Mouse (Mus musculus): ENCODE measurements around the gene Pglyrp1.

Gene Pglyrp1

GRCm38 (mm10) chr7:18871031-18871430, at the start of gene Pglyrp1:
Pglyrp1 (plus strand) TSS chr7:18871331.
- 100% methylated on average over 1 of the region's 8 CpGs for WGBS

GRCm38 (mm10) chr7:18821507-18821906, 49.6 kb upstream of the Pglyrp1 start, which contains the start of gene Psg17:
Psg17 (minus strand) TSS chr7:18821607.
- WGBS = 80% methylated on average over 3 of the region's 3 CpGs

- 71% methylated on average over 26 of the region's 26 CpGs for WGBS
These were observed 43.2 kb upstream of the Pglyrp1 start for GRCm38 (mm10) chr7:18827792-18828546.

DNA sequence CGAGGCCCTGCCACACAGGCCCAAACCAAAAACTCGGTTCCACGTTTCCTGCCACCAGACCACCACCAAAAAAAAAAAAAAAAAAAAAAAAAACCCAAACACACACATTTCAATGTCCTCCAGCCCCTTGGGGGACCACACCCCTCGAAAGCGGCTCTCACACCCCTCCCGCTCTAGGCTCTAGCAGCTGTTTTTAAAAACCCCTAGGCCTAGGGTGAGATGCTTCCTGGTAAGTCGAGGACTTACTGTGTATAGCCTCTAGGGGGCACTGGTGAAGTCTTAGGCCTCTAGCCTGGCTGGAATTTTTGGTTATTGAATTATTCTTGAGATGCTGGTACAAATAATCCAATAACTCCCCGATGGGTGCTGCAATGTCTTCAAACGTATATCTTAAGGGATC, 42.5 kb upstream of the Pglyrp1 start:
- 68% methylated on average over 9 of the region's 9 CpGs for WGBS

DNA sequence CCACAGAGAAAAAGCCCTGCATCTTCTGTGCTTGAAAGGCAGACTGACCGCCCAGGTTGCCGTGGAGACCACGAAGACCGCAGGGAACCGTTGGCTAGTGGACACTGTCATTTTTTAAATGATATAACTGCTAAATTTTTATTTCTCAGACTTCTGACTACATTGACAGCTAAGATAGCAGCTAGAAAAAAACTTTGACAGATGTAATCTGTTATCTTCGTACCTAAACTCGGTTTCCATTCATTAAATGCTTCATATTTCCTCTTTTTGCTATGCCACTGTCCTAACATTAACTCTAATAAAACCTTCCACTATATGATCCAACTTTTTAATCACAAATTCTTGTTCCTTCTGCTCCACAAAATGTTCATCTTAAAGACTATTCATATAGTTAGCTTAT, 41.6 kb upstream of the Pglyrp1 start:
- WGBS = 83% methylated on average over 7 of the region's 7 CpGs

GRCm38 (mm10) chr7:18832298-18832697, 38.8 kb upstream of the Pglyrp1 start:
- WGBS = 47% methylated on average over 13 of the region's 13 CpGs

- WGBS = 11% methylated on average over 3 of the region's 3 CpGs
These were observed 31.3 kb upstream of the Pglyrp1 start, which contains the start of gene Mill2 for GRCm38 (mm10) chr7:18839865-18840264. Mill2 (plus strand) TSS chr7:18839966.

DNA sequence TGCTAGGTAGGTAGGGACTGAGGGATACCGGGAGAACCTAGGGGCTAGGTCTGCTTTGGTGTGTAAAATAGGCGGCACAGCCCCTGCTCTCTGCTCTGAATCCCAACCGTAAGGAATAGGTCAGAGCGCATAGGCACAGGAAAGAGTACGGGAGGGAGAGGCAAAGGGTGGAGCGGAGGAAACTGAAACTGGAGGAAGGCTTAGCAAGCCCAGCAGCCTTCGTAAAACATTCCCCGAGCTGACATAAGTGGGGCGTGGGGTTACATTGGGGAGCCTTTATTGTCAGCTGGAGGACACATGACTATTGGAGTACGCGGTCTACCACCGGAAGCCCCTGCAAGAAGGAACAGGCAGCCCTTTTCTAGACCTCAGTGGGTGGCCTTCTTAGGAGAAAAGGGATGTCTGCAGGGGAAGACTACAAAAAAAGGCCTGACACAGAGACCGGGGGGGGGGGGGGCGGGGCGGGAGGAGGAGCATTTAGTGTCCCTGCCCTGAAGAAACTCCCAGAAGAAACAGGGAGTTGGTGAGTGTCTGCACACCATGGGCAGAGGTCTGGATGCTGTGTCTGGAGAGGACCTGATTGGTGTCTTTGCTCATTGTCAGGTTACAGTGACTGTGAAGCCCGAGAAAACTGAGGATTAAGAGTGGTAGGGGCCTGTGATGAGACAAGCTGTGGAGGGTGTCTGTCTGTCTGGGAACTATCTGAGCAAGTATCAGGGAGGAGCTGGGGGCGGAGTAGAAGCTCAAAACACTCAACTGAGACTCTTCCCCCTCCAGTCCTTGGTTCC, 30.6 kb upstream of the Pglyrp1 start:
- WGBS = 6% methylated on average over 14 of the region's 17 CpGs

DNA sequence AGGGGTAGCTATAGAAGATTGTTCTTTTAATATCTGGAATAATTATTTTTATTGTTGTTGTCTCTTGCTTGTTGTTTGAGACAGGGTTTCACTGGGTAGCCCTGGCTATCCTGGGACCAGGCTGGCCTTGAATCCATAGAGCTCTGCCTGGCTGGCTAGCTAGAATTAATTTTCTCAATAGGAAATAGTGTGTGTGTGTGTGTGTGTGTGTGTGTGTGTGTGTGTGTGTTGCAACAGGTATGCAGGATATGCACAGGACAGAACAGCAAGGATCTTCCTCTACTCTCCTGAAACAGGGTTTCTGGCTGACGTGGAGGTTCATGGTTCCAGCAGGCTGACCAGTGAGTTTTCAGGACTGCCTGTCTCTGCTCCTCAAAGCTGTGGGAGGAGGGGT, 30.0 kb upstream of the Pglyrp1 start:
- 45% methylated on average over 1 of the region's 1 CpGs for WGBS

- 39% methylated on average over 5 of the region's 5 CpGs for WGBS
These were observed 26.3 kb upstream of the Pglyrp1 start for GRCm38 (mm10) chr7:18844811-18845210.

- 91% methylated on average over 1 of the region's 1 CpGs for WGBS
These were observed 22.7 kb upstream of the Pglyrp1 start for GRCm38 (mm10) chr7:18848395-18848794.

GRCm38 (mm10) chr7:18858310-18858916, 12.7 kb upstream of the Pglyrp1 start:
- WGBS = 63% methylated on average over 5 of the region's 5 CpGs

GRCm38 (mm10) chr7:18862801-18863200, 8.3 kb upstream of the Pglyrp1 start:
- 81% methylated on average over 6 of the region's 6 CpGs for WGBS

DNA sequence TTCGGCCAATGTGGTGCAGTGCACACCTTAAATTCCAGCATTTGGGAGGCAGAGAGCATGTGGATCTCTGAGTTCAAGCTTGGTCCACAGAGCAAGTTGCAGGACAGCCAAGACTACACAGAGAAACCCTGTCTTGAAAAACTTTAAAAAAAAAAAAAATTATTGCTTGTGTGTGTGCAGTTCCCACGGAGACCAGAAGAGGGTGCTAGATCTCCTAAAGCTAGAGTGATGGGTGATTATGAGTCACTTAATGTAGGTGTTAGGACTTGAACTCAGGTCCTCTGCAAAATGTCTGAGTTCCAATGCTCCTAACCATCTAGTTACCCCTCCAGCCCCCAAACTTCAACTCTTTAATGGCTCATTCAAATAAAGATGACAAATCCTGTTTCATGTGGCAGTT, 2.6 kb upstream of the Pglyrp1 start:
- 93% methylated on average over 2 of the region's 2 CpGs for WGBS

DNA sequence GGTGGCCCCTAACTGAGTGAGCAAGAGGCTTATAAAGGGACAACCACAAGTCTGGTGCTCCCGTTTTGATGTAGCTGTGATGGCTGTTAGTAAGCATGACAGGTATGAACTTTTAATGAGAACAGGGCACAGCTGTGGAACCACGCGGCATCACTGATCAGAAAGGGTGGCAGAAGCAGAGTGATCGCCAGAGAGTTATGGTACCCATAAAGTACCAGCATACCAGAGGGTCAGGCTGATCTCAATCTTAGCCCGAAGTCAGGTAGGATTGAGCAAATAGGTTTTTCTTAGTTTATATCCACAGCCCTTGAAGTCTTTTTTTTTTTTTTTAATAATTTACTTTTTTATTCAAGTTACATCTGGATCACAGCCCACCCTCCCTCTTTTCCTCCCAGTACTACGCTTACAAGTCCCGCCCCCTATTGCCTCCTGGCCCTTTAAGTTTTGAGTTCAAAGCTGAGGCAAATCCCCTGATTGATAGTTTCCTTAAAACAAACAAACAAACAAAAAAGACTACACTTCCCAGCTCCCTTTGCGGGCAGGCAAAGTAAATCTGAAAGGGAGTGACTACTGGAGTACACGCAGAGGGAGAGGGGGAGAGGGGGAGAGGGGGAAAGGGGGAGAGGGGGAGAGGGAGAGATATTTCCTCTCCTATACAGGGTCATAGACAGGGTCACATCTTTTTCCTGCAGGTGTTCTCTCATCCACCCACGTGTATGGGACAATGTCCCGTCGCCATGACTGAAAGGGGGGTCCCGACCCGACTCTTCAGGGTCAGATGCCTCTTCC, 1.1 kb downstream of the Pglyrp1 start:
- WGBS = 29% methylated on average over 14 of the region's 14 CpGs

DNA sequence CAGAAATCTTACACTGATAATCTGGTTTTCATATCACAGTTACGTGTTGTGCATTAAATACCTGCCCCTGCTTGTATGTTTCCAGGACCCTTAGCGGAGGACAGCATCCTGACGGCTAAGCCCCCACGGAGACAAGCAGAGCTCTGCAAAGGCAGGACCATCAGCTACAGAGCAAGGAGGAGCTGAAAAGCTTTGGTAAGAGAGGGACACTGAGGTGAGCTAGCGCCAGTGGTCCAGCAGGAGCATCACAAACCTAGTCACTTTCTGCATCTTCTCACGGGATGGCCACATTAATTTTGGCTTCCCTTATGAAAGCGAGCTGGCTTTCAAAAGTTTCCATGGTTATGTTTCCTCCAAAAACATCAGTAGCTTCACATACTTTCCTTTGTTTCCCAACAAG, 1.7 kb downstream of the Pglyrp1 start:
- WGBS = under 1% methylated on average over 7 of the region's 7 CpGs

DNA sequence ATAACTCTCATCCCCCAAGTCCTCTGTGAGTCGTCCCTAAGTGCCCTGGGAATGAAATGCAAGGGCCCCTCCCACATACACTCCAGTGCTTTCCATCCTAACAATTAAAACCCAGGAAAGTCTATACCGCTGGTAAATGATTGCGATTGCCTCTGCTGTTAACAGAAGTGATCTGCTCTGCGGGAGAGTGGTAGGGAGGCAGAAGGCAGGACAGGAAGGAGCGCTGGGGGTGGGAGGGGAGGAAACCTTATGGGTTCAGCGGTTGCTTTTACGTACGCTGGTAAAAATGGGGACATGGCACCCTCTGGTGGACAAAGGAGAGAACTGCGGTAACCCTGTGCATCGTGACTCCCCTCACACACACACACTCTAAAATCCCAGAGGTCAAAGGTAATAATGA, 2.1 kb downstream of the Pglyrp1 start:
- WGBS = under 1% methylated on average over 10 of the region's 10 CpGs

DNA sequence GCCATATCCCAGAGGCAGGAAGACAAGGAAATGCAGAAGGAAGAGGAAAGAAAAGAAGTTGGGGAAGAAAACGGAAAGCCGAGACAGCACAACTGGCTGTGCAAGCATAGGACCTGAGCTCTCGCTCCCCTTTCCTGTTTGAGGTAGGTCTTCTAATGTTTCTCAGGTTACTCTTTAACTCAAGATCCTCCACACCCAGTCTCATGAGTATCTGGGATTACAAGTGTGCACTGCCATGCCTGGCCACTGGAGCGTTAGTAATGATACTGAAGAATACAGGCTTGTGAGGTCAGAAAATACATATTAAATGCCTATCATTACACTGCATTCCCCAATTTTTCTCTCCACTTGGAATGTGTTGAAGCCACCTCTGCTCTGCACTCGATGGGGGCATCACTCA, 4.2 kb downstream of the Pglyrp1 start:
- 89% methylated on average over 5 of the region's 5 CpGs for WGBS

GRCm38 (mm10) chr7:18878691-18879090, 7.6 kb downstream of the Pglyrp1 start:
- WGBS = 79% methylated on average over 7 of the region's 7 CpGs

- 70% methylated on average over 9 of the region's 9 CpGs for WGBS
These were observed 13.0 kb downstream of the Pglyrp1 start for GRCm38 (mm10) chr7:18883991-18884744.
